Mouse (Mus musculus): ENCODE data around the gene Btbd9. TPM values are rescaled to one million over a fixed set of nuclear protein-coding genes. Genes with fewer than 3 reads are reported as not detected.

The Btbd9 gene
- polyA plus RNA-seq, 1 experiment: 15.3 TPM

DNA sequence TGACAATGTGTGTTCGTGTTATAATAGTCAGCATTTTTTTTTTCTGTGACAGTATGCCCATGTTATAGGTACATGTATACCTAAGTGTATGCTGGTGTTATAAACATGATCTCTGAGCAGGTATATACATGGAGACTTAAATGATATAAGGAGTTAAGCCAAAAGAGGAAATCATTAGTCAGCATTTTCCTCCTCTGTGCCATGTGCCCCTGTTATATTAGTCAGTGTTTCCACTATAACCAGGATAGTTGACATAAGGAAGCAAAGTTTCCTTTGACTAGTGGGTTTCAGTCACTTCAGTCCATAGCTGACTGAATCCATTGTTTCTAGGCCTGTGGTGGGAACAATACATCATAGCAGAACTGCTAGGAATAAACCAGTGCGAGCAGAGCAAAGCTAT lies 81.1 kb downstream of the Btbd9 start:
- no peaks in the 10 kb centered on the region for H3K79me2 ChIP-seq (ENCODE audit: control insufficient read depth, insufficient read depth)
- no peak for TF ChIP-seq FOSL1 (IDR thresholded peaks at IDR 0.05; ENCODE audit: insufficient read depth, low read length, poor library complexity, severe bottlenecking)
- no peak for TF ChIP-seq MAX (IDR thresholded peaks at IDR 0.05)
- no peak for TF ChIP-seq MYOD1 (IDR thresholded peaks at IDR 0.05; ENCODE audit: control insufficient read depth, insufficient read length, low read depth)
- no peak for TF ChIP-seq USF1 (IDR thresholded peaks at IDR 0.05; ENCODE audit: low read depth)
- TF ChIP-seq CEBPB (IDR thresholded peaks at IDR 0.05; ENCODE audit: low read depth): no peak
- no peak for TF ChIP-seq CTCF (IDR thresholded peaks at IDR 0.05; ENCODE audit: control insufficient read depth, insufficient read depth, insufficient read length)
- TF ChIP-seq MYOG (IDR thresholded peaks at IDR 0.05; ENCODE audit: control insufficient read depth, extremely low read depth, insufficient read length): no peak

DNA sequence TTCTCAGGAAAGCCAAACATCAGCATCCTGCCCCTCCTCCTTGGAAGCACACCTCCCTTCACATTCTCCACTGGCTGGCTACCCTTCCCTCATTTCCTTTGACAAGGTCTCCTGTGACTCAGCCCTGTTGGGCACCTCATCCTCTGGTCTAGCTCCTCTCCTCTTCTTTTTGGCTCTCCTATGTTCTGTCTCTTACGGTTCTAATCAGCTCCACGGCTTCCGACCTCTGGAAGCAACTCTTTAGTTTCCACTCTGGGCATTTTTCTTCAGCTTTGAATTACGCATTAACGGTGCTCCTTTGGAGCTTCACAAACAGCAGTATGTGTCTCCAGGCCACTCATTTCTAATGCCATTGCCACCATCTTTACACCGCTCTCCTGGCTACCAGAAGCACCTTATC lies 82.8 kb downstream of the Btbd9 start:
- TF ChIP-seq CEBPB (IDR thresholded peaks at IDR 0.05; ENCODE audit: low read depth): no peak
- TF ChIP-seq USF1 (IDR thresholded peaks at IDR 0.05; ENCODE audit: low read depth): no peak
- no peak for TF ChIP-seq FOSL1 (IDR thresholded peaks at IDR 0.05; ENCODE audit: insufficient read depth, low read length, poor library complexity, severe bottlenecking)
- no peak for TF ChIP-seq MYOD1 (IDR thresholded peaks at IDR 0.05; ENCODE audit: control insufficient read depth, insufficient read length, low read depth)
- TF ChIP-seq MYOG (IDR thresholded peaks at IDR 0.05; ENCODE audit: control insufficient read depth, extremely low read depth, insufficient read length): no peak
- TF ChIP-seq MAX (IDR thresholded peaks at IDR 0.05): no peak
- TF ChIP-seq CTCF (IDR thresholded peaks at IDR 0.05; ENCODE audit: control insufficient read depth, insufficient read depth, insufficient read length): no peak
- Histone ChIP-seq H3K27me3 (ENCODE audit: control insufficient read depth, insufficient read depth, insufficient read length) (no peaks in the 10 kb centered on the region), H3ac (ENCODE audit: control insufficient read depth, insufficient read length, low read depth) (no peak overlapping the region), H3K36me3 (ENCODE audit: control insufficient read depth, insufficient read depth) (no peaks in the 10 kb centered on the region), H3K79me3 (ENCODE audit: low read depth) (no peaks in the 10 kb centered on the region), H3K79me2 (ENCODE audit: control insufficient read depth, insufficient read depth) (no peaks in the 10 kb centered on the region), H3K4me3 (ENCODE audit: insufficient read depth, poor library complexity, severe bottlenecking) (no peak overlapping the region)

More for the DNA sequence above, 81.1 kb downstream of the Btbd9 start:
- Histone ChIP-seq H3K79me3 (ENCODE audit: low read depth) (no peaks in the 10 kb centered on the region), H3K27me3 (ENCODE audit: control insufficient read depth, insufficient read depth, insufficient read length) (no peaks in the 10 kb centered on the region), H3ac (ENCODE audit: control insufficient read depth, insufficient read length, low read depth) (no peak overlapping the region), H3K4me3 (ENCODE audit: insufficient read depth, poor library complexity, severe bottlenecking) (no peak overlapping the region), H3K36me3 (ENCODE audit: control insufficient read depth, insufficient read depth) (no peaks in the 10 kb centered on the region)

- H3ac ChIP-seq (ENCODE audit: control insufficient read depth, insufficient read length, low read depth): no peak overlapping the region
- no peak overlapping the region for H3K4me3 ChIP-seq (ENCODE audit: insufficient read depth, poor library complexity, severe bottlenecking)
- no peak for TF ChIP-seq MYOD1 (IDR thresholded peaks at IDR 0.05; ENCODE audit: control insufficient read depth, insufficient read length, low read depth)
- TF ChIP-seq MAX (IDR thresholded peaks at IDR 0.05): no peak
- TF ChIP-seq CEBPB (IDR thresholded peaks at IDR 0.05; ENCODE audit: low read depth): no peak
- TF ChIP-seq MYOG (IDR thresholded peaks at IDR 0.05; ENCODE audit: control insufficient read depth, extremely low read depth, insufficient read length): no peak
- no peak for TF ChIP-seq CTCF (IDR thresholded peaks at IDR 0.05; ENCODE audit: control insufficient read depth, insufficient read depth, insufficient read length)
- no peak for TF ChIP-seq FOSL1 (IDR thresholded peaks at IDR 0.05; ENCODE audit: insufficient read depth, low read length, poor library complexity, severe bottlenecking)
- no peak for TF ChIP-seq USF1 (IDR thresholded peaks at IDR 0.05; ENCODE audit: low read depth)
- no peaks in the 10 kb centered on the region for H3K79me3 ChIP-seq (ENCODE audit: low read depth)
- no peaks in the 10 kb centered on the region for H3K79me2 ChIP-seq (ENCODE audit: control insufficient read depth, insufficient read depth)
- H3K36me3 ChIP-seq (ENCODE audit: control insufficient read depth, insufficient read depth): no peaks in the 10 kb centered on the region
- no peaks in the 10 kb centered on the region for H3K27me3 ChIP-seq (ENCODE audit: control insufficient read depth, insufficient read depth, insufficient read length)
Measured at GRCm38 (mm10) chr17:30492191-30492590, 84.1 kb downstream of the Btbd9 start.

DNA sequence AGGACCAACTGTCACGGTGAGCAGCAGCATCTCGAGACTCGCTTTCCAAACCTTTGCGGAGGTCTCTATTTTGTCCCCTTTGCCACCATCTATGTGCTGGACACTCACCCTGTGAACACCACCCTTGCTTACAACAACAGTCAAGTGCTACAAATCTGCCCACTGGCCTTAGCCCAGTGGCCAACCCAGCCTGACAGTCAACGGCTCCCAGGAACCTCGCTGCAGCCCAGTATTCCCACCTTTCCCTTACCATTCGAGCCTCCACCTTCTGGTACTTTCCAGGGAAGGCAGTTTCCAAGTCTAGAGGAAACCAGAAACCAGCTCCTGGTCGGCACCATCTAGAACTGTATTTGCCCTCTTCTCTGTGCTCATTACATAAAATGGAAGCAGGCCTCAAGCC lies 84.7 kb downstream of the Btbd9 start:
- Histone ChIP-seq H3K4me3 (ENCODE audit: insufficient read depth, poor library complexity, severe bottlenecking) (no peak overlapping the region), H3K27me3 (ENCODE audit: control insufficient read depth, insufficient read depth, insufficient read length) (no peaks in the 10 kb centered on the region), H3ac (ENCODE audit: control insufficient read depth, insufficient read length, low read depth) (no peak overlapping the region), H3K79me2 (ENCODE audit: control insufficient read depth, insufficient read depth) (no peaks in the 10 kb centered on the region), H3K36me3 (ENCODE audit: control insufficient read depth, insufficient read depth) (no peaks in the 10 kb centered on the region), H3K79me3 (ENCODE audit: low read depth) (no peaks in the 10 kb centered on the region)
- TF ChIP-seq MAX (IDR thresholded peaks at IDR 0.05) (no peak), MYOD1 (IDR thresholded peaks at IDR 0.05; ENCODE audit: control insufficient read depth, insufficient read length, low read depth) (no peak), CEBPB (IDR thresholded peaks at IDR 0.05; ENCODE audit: low read depth) (no peak), FOSL1 (IDR thresholded peaks at IDR 0.05; ENCODE audit: insufficient read depth, low read length, poor library complexity, severe bottlenecking) (no peak), CTCF (IDR thresholded peaks at IDR 0.05; ENCODE audit: control insufficient read depth, insufficient read depth, insufficient read length) (no peak), MYOG (IDR thresholded peaks at IDR 0.05; ENCODE audit: control insufficient read depth, extremely low read depth, insufficient read length) (no peak), USF1 (IDR thresholded peaks at IDR 0.05; ENCODE audit: low read depth) (no peak)

- Histone ChIP-seq H3K36me3 (ENCODE audit: control insufficient read depth, insufficient read depth) (no peaks in the 10 kb centered on the region), H3K79me3 (ENCODE audit: low read depth) (no peaks in the 10 kb centered on the region), H3K27me3 (ENCODE audit: control insufficient read depth, insufficient read depth, insufficient read length) (no peaks in the 10 kb centered on the region), H3K4me3 (ENCODE audit: insufficient read depth, poor library complexity, severe bottlenecking) (no peak overlapping the region), H3K79me2 (ENCODE audit: control insufficient read depth, insufficient read depth) (no peaks in the 10 kb centered on the region), H3ac (ENCODE audit: control insufficient read depth, insufficient read length, low read depth) (no peak overlapping the region)
- TF ChIP-seq CEBPB (IDR thresholded peaks at IDR 0.05; ENCODE audit: low read depth) (no peak), MAX (IDR thresholded peaks at IDR 0.05) (no peak), FOSL1 (IDR thresholded peaks at IDR 0.05; ENCODE audit: insufficient read depth, low read length, poor library complexity, severe bottlenecking) (no peak), CTCF (IDR thresholded peaks at IDR 0.05; ENCODE audit: control insufficient read depth, insufficient read depth, insufficient read length) (no peak), USF1 (IDR thresholded peaks at IDR 0.05; ENCODE audit: low read depth) (no peak), MYOD1 (IDR thresholded peaks at IDR 0.05; ENCODE audit: control insufficient read depth, insufficient read length, low read depth) (no peak), MYOG (IDR thresholded peaks at IDR 0.05; ENCODE audit: control insufficient read depth, extremely low read depth, insufficient read length) (no peak)
Measured at GRCm38 (mm10) chr17:30490601-30491000, 85.7 kb downstream of the Btbd9 start.

DNA sequence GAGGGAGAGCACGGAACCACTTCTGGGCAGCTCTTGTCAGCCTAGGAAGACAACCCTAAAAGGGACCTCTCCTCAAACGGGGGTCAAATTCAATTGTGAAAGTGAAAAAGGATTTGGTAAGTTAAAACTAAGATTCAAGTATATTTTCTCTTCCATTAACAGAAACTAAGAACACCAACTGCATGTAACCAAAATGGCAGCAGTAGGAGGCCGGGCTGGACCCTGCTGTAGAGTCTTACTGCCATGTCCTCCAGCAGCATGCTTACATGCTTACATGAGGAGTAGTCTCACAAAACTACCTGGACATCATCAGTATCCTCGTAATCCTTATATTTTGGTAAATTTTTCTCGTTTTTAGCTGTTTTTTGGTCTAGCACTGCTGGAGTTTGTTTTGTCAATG lies 86.2 kb downstream of the Btbd9 start:
- TF ChIP-seq CEBPB (IDR thresholded peaks at IDR 0.05; ENCODE audit: low read depth) (no peak), MAX (IDR thresholded peaks at IDR 0.05) (no peak), MYOG (IDR thresholded peaks at IDR 0.05; ENCODE audit: control insufficient read depth, extremely low read depth, insufficient read length) (no peak), FOSL1 (IDR thresholded peaks at IDR 0.05; ENCODE audit: insufficient read depth, low read length, poor library complexity, severe bottlenecking) (no peak), MYOD1 (IDR thresholded peaks at IDR 0.05; ENCODE audit: control insufficient read depth, insufficient read length, low read depth) (no peak), CTCF (IDR thresholded peaks at IDR 0.05; ENCODE audit: control insufficient read depth, insufficient read depth, insufficient read length) (no peak), USF1 (IDR thresholded peaks at IDR 0.05; ENCODE audit: low read depth) (no peak)
- no peaks in the 10 kb centered on the region for H3K79me3 ChIP-seq (ENCODE audit: low read depth)
- no peaks in the 10 kb centered on the region for H3K36me3 ChIP-seq (ENCODE audit: control insufficient read depth, insufficient read depth)
- no peaks in the 10 kb centered on the region for H3K27me3 ChIP-seq (ENCODE audit: control insufficient read depth, insufficient read depth, insufficient read length)
- H3K4me3 ChIP-seq (ENCODE audit: insufficient read depth, poor library complexity, severe bottlenecking): no peak overlapping the region
- no peak overlapping the region for H3ac ChIP-seq (ENCODE audit: control insufficient read depth, insufficient read length, low read depth)
- H3K79me2 ChIP-seq (ENCODE audit: control insufficient read depth, insufficient read depth): no peaks in the 10 kb centered on the region

Measured in C2C12 (cell line).